Comparison of ENCODE assay signal across 20 mouse cellular contexts in the genomic region with DNA sequence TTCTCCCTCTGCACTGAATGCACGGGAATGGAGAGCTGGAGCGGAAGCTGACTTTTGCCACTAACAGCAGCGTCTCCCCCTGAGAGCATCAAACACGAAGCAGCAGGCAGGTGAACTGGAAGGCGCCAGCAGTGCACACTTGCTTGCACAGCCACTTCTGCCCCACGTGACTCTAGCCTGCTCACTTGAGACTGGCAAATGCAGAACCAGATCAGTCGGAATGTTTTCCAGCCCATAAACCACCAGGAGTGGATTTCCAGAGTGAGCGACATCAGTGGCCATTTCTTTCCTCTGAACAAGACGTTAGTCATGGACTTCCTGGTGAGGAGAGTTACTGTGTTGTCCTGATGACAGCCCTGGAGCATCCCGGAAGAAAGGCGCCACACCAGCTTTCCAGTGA.
DNase-seq lines count a peak whose midpoint lies in the region; ATAC-seq lines count a peak whose summit lies in the region.
"Had no signal": no experiment of that assay in that cellular context is flagged by ENCODE, and none has a peak within 500 bp of the region (broad histone marks: within the 10 kb centered on the region; RNA-seq: fewer than 3 reads in every experiment).

No protein-coding gene starts in this region.

- peaks cover 10% of the 10 kb centered on the region for H3K4me1 ChIP-seq in kidney, embryonic 15.5 days
- no peaks in the 10 kb centered on the region for H3K4me1 ChIP-seq in intestine, embryonic 16.5 days (ENCODE audit: control insufficient read depth, insufficient read depth, low read length)
- H3K4me1 ChIP-seq in forebrain, embryonic 16.5 days (replicated peaks; ENCODE audit: control insufficient read depth, insufficient read depth, low read length): 0 out of 2 replicates have a peak, but pooled peaks cover 3% of the 10 kb centered on the region
- H3K4me1 ChIP-seq: embryonic facial prominence, embryonic 12.5 days; liver, embryonic 15.5 days; midbrain, embryonic 15.5 days had no signal

- H3K36me3 ChIP-seq in kidney, embryonic 15.5 days: no peaks in the 10 kb centered on the region
- H3K36me3 ChIP-seq in intestine, embryonic 16.5 days (ENCODE audit: control insufficient read depth, insufficient read depth, low read length): no peaks in the 10 kb centered on the region
- no peaks in the 10 kb centered on the region for H3K36me3 ChIP-seq in forebrain, embryonic 16.5 days (ENCODE audit: control insufficient read depth, insufficient read depth)
- H3K36me3 ChIP-seq: embryonic facial prominence, embryonic 12.5 days; liver, embryonic 15.5 days; midbrain, embryonic 15.5 days had no signal

- WGBS in kidney, embryonic 15.5 days: 53% methylated on average over 11 of the region's 11 CpGs
- 76% methylated on average over 11 of the region's 11 CpGs for WGBS in intestine, embryonic 16.5 days
- 79% methylated on average over 11 of the region's 11 CpGs for WGBS in forebrain, embryonic 16.5 days

- peak; percentile 83 for ATAC-seq in kidney, embryonic 15.5 days (replicated peaks; ENCODE audit: low FRiP score)
- no peak for ATAC-seq in intestine, embryonic 16.5 days
- no peak for ATAC-seq in forebrain, embryonic 16.5 days
- ATAC-seq: forebrain, postnatal 0 days; inflammation-experienced regulatory T-cells, adult 6 months; midbrain, embryonic 15.5 days had no signal

- no peaks in the 10 kb centered on the region for H3K27me3 ChIP-seq in kidney, embryonic 15.5 days
- no peaks in the 10 kb centered on the region for H3K27me3 ChIP-seq in intestine, embryonic 16.5 days (replicated peaks; ENCODE audit: control insufficient read depth, insufficient read depth, low read length)
- no peaks in the 10 kb centered on the region for H3K27me3 ChIP-seq in forebrain, embryonic 16.5 days (replicated peaks; ENCODE audit: control insufficient read depth, insufficient read depth, low read length)
- H3K27me3 ChIP-seq: embryonic facial prominence, embryonic 12.5 days; liver, embryonic 15.5 days; midbrain, embryonic 15.5 days had no signal

- H3K4me2 ChIP-seq in kidney, embryonic 15.5 days: no peak overlapping the region
- H3K4me2 ChIP-seq in intestine, embryonic 16.5 days (ENCODE audit: low read depth, low read length): no peak overlapping the region
- H3K4me2 ChIP-seq in forebrain, embryonic 16.5 days (ENCODE audit: low read length): no peak overlapping the region
- H3K4me2 ChIP-seq: embryonic facial prominence, embryonic 12.5 days; heart, embryonic 11.5 days; liver, embryonic 15.5 days; midbrain, embryonic 15.5 days had no signal

- H3K9me3 ChIP-seq in kidney, embryonic 15.5 days (replicated peaks): no peaks in the 10 kb centered on the region
- no peaks in the 10 kb centered on the region for H3K9me3 ChIP-seq in intestine, embryonic 16.5 days (ENCODE audit: control insufficient read depth, low read length)
- no peaks in the 10 kb centered on the region for H3K9me3 ChIP-seq in forebrain, embryonic 16.5 days (ENCODE audit: control insufficient read depth, low read length)
- H3K9me3 ChIP-seq: embryonic facial prominence, embryonic 12.5 days; liver, embryonic 15.5 days; midbrain, embryonic 15.5 days had no signal

- DNase-seq in testis, postnatal 10 days (ENCODE audit: low spot score): peak; percentile 22
- DNase-seq in testis, postnatal 14 days (ENCODE audit: low spot score): no peak
- peak; percentile 6 for DNase-seq in mesoderm, embryonic 11.5 days (ENCODE audit: low read depth, low spot score)
- no peak for DNase-seq in left cerebral cortex, adult 9 months (ENCODE audit: low spot score in 2 of 2)
- DNase-seq: adrenal gland, adult 2 months; B cell, adult 2 months; cerebellum, adult 2 months; forebrain, postnatal 0 days; heart, postnatal 10 days; layer of hippocampus, postnatal 36 days; thymus, postnatal 4 days had no signal

- H3K27ac ChIP-seq in kidney, embryonic 15.5 days: no peak overlapping the region
- H3K27ac ChIP-seq in intestine, embryonic 16.5 days (ENCODE audit: low read length): no peak overlapping the region
- H3K27ac ChIP-seq in forebrain, embryonic 16.5 days (ENCODE audit: low read length): no peak overlapping the region
- H3K27ac ChIP-seq: embryonic facial prominence, embryonic 12.5 days; liver, embryonic 15.5 days; midbrain, embryonic 15.5 days had no signal

- H3K9ac ChIP-seq in kidney, embryonic 15.5 days: no peak overlapping the region
- H3K9ac ChIP-seq in intestine, embryonic 16.5 days (ENCODE audit: low read depth, low read length): no peak overlapping the region
- H3K9ac ChIP-seq in forebrain, embryonic 16.5 days (replicated peaks; ENCODE audit: low read depth, low read length): no peak overlapping the region
- H3K9ac ChIP-seq: embryonic facial prominence, embryonic 12.5 days; forebrain, postnatal 0 days; liver, embryonic 15.5 days; midbrain, embryonic 15.5 days had no signal

- no peak overlapping the region for H3K4me3 ChIP-seq in kidney, embryonic 15.5 days (replicated peaks)
- H3K4me3 ChIP-seq in intestine, embryonic 16.5 days (ENCODE audit: low read length): no peak overlapping the region
- H3K4me3 ChIP-seq in forebrain, embryonic 16.5 days (replicated peaks; ENCODE audit: low read length): no peak overlapping the region
- H3K4me3 ChIP-seq: embryonic facial prominence, embryonic 12.5 days; liver, embryonic 15.5 days; midbrain, embryonic 15.5 days; myocyte had no signal

Comparison
In these comparisons a context has a peak if more than half of its experiments do, and no peak if none do; other contexts are left out.
1. DNase-seq: peak in testis, postnatal 10 days (single experiment) and mesoderm, embryonic 11.5 days (single experiment); none in testis, postnatal 14 days (single experiment) and left cerebral cortex, adult 9 months (0 of 2).